Mouse (Mus musculus) C2C12 (cell line): ENCODE measurements at regions not wholly inside any gene's neighbourhood (a gene's known extent, or its start where the extent isn't known, plus 50 kb on each side); places are given as distances from the start of the nearest gene placed in this dataset.

Source experiments
- CTCF ChIP-seq: IDR thresholded peaks from one replicate; pipeline ENCODE4 v1.5.1; 2011; ENCODE audit not compliant: control insufficient read depth, insufficient read depth, insufficient read length
- MYOD1 ChIP-seq: IDR thresholded peaks from one replicate; pipeline ENCODE4 v1.6.1; 2011; ENCODE audit warnings: low read depth; ENCODE audit not compliant: control insufficient read depth, insufficient read length

DNA sequence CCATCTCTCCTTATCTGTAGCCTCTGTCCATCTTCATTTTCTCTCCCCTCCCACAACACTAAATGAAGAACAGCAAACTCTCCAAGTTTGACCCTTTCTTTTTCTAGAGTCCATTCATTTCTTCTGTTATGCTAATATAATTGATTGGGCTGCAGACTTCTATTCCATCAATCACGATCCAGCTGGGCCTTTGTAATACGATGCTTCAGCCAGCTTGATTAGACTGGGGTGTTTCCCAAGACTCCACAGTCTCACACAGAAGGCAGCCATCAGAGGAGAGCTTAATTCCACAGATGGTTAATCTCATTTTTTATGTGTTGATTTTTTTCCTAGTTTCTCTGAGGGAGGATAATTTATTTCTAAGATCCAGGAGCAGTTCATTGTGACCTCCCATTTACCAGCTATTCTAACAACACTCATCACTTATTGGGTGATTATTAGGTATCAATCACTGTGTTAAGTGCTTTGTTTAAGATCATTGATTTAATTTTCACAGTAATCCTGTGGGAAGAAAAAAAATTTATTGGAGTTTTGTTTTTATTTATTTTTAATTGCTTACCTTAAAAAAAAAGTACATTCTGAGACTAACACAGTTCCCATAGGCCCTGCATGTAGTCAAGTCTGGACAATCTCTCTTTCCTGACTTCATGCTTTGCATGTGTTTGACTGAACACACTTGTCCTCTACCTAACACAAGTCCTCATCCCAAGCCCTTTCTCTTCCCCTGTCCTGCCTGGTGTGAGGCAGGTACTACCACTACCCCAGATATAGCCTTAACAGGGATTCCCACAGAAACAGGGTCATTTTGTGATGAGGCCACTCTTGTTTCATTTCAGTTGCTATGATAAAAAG, 925.5 kb downstream of the Ntrk3 start:
- TF ChIP-seq CTCF (no peak), MYOD1 (no peak)
